Mouse (Mus musculus) C2C12 (cell line): ENCODE measurements around the gene Fbxl17.

Experiments
- CEBPB ChIP-seq: IDR thresholded peaks from one replicate; pipeline ENCODE4 v1.6.1; 2011; ENCODE audit warnings: low read depth, mild to moderate bottlenecking, control low read depth, moderate library complexity
- CTCF ChIP-seq: IDR thresholded peaks from one replicate; pipeline ENCODE4 v1.5.1; 2011; ENCODE audit not compliant: control insufficient read depth, insufficient read depth, insufficient read length
- MAX ChIP-seq: IDR thresholded peaks from one replicate; pipeline ENCODE4 v1.6.1; 2011; ENCODE audit warnings: mild to moderate bottlenecking, control low read depth
- MYOD1 ChIP-seq: IDR thresholded peaks from one replicate; pipeline ENCODE4 v1.6.1; 2011; ENCODE audit warnings: low read depth; ENCODE audit not compliant: control insufficient read depth, insufficient read length
- MYOG ChIP-seq: IDR thresholded peaks from one replicate; pipeline ENCODE4 v1.6.1; 2011; ENCODE audit not compliant: control insufficient read depth, insufficient read length; ENCODE audit errors: extremely low read depth
- USF1 ChIP-seq: IDR thresholded peaks from one replicate; pipeline ENCODE4 v1.6.1; 2011; ENCODE audit warnings: low read depth, mild to moderate bottlenecking, control low read depth, moderate library complexity

DNA sequence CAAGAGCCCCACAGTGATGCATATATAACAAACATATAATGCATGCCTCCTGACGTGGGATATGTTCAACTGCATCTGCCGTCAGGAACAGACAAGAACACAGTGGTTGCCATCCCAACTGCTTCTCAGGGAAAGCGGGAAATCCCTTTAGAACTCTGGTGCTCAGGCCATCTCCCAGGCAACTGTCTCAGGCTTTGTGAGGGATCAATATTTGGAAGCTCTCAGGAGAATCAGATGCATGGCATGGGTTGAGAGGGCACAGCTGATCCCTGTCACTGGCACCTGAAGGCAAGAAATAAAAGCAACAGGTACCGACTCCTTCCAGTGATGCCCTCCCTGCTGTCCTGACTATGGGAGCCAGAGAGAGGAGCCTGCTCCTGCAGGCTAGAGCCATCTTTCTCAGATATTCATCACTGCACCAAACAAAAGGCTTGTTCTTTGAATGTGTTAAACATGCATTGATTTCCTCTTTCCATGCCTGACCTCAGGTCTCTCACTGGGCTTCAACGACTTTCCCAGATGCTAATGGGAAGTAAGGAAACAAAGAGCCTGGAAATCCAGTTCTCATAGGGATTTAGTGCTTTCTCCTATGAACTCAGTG, 429.6 kb downstream of the Fbxl17 start:
- TF ChIP-seq CTCF (no peak), MAX (no peak), USF1 (no peak), MYOG (no peak), MYOD1 (no peak), CEBPB (no peak)
